Mouse (Mus musculus) limb, embryonic 10.5 days (tissue): ENCODE results near the gene Zfhx3. TPM values are rescaled to one million over a fixed set of nuclear protein-coding genes. Genes with fewer than 3 reads are reported as not detected.
A peak's percentile ranks its signal among the peaks of the same experiment; 100 is the strongest.

Experiments used
- DNase-seq: peaks from one replicate; pipeline ENCODE4 v3.0.0-alpha.2; 2017; ENCODE audit warnings: low spot score
- H3K27ac ChIP-seq: fragments of 300-500 bp; sonication (generic); 2 replicates; pipeline ENCODE4 v1.5.1; 2016; ENCODE audit warnings: mild to moderate bottlenecking
- H3K27me3 ChIP-seq: fragments of 300-500 bp; sonication (generic); 2 replicates; pipeline ENCODE4 v1.6.1; 2016; ENCODE audit warnings: low read depth, mild to moderate bottlenecking; ENCODE audit not compliant: poor library complexity, severe bottlenecking
- H3K36me3 ChIP-seq: fragments of 300-500 bp; sonication (generic); 2 replicates; pipeline ENCODE4 v1.6.1; 2016; ENCODE audit warnings: mild to moderate bottlenecking, moderate library complexity
- H3K4me1 ChIP-seq: fragments of 300-500 bp; sonication (generic); 2 replicates; pipeline ENCODE4 v1.6.1; 2016
- H3K4me3 ChIP-seq: fragments of 300-500 bp; sonication (generic); 2 replicates; pipeline ENCODE4 v1.5.1; 2016; ENCODE audit warnings: mild to moderate bottlenecking, moderate library complexity
- H3K9me3 ChIP-seq: fragments of 300-500 bp; sonication (generic); replicated peaks from 2 replicates; pipeline ENCODE4 v1.6.1; 2016; ENCODE audit warnings: mild to moderate bottlenecking
- WGBS: fragments of 180-500 bp; shearing (Covaris S2); methylation state at CpG from one replicate; pipeline ENCODE4 v1.1.7; 2016; 5-methylcytosine and 5-hydroxymethylcytosine counted together
- polyA plus RNA-seq: library from polyadenylated mRNA; unstranded; fragments of >200 nt; fragmentation: Nextera tagmentation; extraction: Ambion mirVana; gene quantifications from 2 replicates; pipeline ENCODE4 v1.2.1, GENCODE M21; 2016

Zfhx3 gene
- polyA plus RNA-seq, 1 experiment from 2014 or later: 28.1 TPM

DNA sequence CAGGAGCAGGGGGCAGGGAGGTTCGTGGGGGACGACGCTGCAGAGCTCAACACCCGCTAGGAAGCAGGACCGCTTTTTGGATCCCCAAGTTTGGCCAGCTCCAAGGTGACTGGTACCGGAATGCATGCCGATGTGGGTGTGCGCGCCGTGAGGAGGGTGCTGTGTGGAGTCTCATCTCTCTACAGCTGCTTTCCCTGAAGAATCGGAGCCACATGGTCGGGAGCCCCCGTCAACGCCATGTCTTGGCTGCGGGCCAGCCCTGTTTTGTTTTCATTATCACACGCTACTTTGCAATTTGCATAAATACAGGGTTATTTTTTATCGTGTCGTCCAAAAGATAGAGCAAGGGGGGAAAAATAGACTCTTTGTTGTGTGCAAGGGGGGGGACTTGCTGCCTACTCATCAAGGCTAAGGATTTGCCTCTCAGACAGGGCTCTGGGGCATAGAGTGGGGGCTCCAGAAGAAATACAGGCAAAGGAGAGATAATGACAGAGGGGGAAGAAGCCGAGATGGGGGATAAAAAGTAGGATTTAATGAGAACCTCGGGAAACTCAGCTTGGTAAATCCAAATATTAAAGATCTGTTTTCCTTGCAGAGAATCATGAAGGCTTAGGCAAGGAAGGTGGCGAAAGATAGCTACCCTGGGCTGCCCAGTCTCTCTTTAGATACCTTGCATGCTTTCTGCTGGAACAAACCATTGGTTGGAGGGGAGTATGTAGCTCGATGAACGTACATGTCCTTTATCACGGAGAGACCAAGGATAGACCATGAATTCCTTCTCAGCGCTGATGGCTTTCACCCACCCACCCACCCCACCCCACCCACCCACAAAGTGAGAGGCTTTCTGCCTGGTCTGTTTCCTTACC, 595.5 kb downstream of the Zfhx3 start:
- DNase-seq: no peak

DNA sequence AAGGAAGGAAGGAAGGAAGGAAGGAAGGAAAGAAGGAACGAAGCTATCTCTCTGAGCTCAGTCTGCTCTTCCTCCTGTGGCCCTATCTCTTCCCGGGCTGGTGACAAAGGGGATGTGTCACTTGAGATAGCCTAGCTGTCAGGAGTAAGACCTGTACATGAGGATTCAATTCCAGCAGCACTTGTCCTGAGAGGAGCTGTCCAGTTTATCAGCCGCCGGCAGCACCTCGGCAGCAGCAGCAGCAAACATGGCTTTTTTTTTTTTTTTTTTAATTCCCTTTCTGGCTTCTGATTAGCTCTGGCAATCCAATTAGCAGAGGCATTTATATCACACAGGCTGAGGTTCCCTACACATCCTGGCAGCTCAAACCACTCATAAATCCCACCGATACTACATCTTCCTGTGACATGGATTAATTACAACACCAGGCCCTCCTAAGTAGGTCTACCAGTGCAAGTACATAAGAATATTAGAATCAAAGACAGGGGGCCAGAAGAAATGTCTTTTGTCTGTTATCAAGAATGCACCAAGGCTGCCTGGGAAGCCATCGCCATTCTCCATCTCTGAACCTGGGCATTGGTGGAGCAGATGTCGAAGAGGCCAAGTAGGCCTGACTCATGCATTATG, 596.6 kb downstream of the Zfhx3 start:
- H3K27ac ChIP-seq: no peak overlapping the region
- no peak overlapping the region for H3K4me3 ChIP-seq
- WGBS: 61% methylated on average over 8 of the region's 8 CpGs
- H3K4me1 ChIP-seq: no peaks in the 10 kb centered on the region; the same call in 1 of the 2 replicates
- no peak for DNase-seq
- no peaks in the 10 kb centered on the region for H3K36me3 ChIP-seq
- no peaks in the 10 kb centered on the region for H3K9me3 ChIP-seq
- no peaks in the 10 kb centered on the region for H3K27me3 ChIP-seq

More for the DNA sequence above, 595.5 kb downstream of the Zfhx3 start:
- Histone ChIP-seq H3K4me1 (peaks cover 5% of the 10 kb centered on the region), H3K9me3 (no peaks in the 10 kb centered on the region), H3K36me3 (no peaks in the 10 kb centered on the region), H3K4me3 (no peak overlapping the region), H3K27ac (no peak overlapping the region), H3K27me3 (no peaks in the 10 kb centered on the region)
- WGBS: 91% methylated on average over 25 of the region's 25 CpGs

- Histone ChIP-seq H3K4me3 (no peak overlapping the region), H3K27me3 (no peaks in the 10 kb centered on the region), H3K9me3 (no peaks in the 10 kb centered on the region), H3K36me3 (no peaks in the 10 kb centered on the region), H3K27ac (peak overlapping the region; percentile 75), H3K4me1 (peaks cover 46% of the 10 kb centered on the region)
- 33% methylated on average over 8 of the region's 8 CpGs for WGBS
- DNase-seq: peak; percentile 84
These were observed 610.1 kb downstream of the Zfhx3 start for GRCm38 (mm10) chr8:108552518-108552917.

GRCm38 (mm10) chr8:108553808-108554577, 611.5 kb downstream of the Zfhx3 start:
- DNase-seq: no peak
- no peaks in the 10 kb centered on the region for H3K36me3 ChIP-seq
- no peak overlapping the region for H3K4me3 ChIP-seq
- H3K27ac ChIP-seq: peak overlapping the region; percentile 68
- no peaks in the 10 kb centered on the region for H3K27me3 ChIP-seq
- no peaks in the 10 kb centered on the region for H3K9me3 ChIP-seq
- WGBS: 88% methylated on average over 11 of the region's 11 CpGs
- peaks cover 39% of the 10 kb centered on the region for H3K4me1 ChIP-seq

DNA sequence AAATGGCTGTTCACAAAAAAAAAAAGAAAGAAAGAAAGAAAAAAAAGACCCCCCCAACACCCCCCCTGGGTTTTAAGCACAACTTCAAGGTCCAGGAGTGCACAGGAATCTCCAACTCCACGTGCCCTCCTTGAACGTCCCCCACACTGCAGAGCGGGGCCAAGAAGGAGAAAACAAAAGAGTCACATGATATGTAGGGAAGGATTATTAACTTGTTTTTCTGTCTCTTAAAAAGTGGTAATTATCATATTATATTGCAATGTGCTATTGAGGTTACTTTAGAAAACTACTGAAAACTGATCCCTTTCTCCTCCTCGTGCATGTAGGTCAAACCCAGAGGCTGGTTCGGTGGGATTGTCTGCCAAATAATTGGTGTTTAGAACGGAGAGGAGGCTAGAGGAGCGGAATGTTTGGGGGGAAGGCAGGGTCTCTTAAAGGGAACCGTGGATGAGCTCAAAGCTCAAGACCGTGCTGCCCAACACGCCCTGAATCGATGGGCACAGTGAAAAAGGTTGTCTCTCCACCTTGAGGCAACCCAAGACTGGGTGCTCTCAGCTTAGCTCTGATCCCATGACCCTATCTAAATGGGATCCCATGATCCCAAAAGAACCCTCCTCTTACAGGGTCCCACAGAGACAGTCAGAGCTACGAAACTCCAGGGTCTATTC, 612.3 kb downstream of the Zfhx3 start:
- Histone ChIP-seq H3K9me3 (no peaks in the 10 kb centered on the region), H3K4me3 (no peak overlapping the region), H3K27me3 (no peaks in the 10 kb centered on the region), H3K4me1 (peaks cover 39% of the 10 kb centered on the region), H3K27ac (peak overlapping the region; percentile 68; the same call in 1 of the 2 replicates), H3K36me3 (no peaks in the 10 kb centered on the region)
- no peak for DNase-seq
- 86% methylated on average over 12 of the region's 12 CpGs for WGBS

DNA sequence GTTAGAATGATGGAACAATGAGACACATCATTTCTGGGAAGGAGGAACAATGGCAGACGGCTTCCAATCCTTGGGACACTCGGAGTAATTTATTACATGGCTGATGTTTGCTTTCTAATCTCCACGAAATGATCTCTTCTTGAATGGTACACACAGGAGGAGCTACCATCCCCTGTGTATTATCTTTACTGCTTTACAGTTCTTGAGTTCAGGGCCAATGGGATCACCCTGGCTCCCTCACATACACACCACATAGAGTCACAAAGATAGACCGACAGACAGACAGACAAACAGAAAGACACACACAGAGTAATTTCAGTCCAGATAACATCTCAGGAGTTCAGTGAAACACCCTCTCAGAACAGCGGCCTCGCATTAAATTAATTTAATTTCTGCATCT, 621.0 kb downstream of the Zfhx3 start:
- 89% methylated on average over 6 of the region's 6 CpGs for WGBS
- Histone ChIP-seq H3K27ac (no peak overlapping the region), H3K4me3 (no peak overlapping the region), H3K27me3 (no peaks in the 10 kb centered on the region), H3K36me3 (no peaks in the 10 kb centered on the region), H3K9me3 (no peaks in the 10 kb centered on the region), H3K4me1 (peaks cover 11% of the 10 kb centered on the region; the same call in 1 of the 2 replicates)
- DNase-seq: no peak

DNA sequence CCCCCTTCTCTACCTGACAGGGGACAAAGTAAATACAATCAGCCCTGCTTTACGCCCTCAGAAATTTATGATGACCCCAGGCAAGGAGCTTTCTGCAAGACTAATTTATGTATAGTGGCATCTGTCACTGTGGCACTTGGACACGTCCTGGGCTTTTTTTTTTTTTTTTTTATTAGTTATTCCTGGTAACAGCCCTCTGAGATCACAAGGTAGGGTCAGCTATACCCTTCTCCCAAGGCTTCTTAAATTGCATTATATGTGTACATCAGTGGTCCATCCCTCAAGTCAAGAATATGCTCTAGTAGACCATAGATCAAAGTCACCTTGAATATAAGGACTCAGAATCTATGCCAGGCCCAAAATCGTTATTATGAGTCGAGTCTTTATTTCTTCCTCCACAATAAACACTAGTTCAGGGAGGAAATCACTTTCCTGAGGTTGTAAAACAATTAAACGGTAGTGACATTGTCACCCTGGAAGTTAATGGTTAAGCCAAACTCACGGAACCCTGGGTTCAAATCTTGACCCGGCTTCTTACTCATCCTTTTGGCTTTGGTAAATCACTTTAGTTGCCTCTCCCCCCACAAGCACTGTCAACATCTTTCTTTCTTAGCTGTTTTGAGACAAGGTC, 621.6 kb downstream of the Zfhx3 start:
- Histone ChIP-seq H3K9me3 (no peaks in the 10 kb centered on the region), H3K4me3 (no peak overlapping the region), H3K27me3 (no peaks in the 10 kb centered on the region), H3K36me3 (no peaks in the 10 kb centered on the region), H3K4me1 (peaks cover 11% of the 10 kb centered on the region; the same call in 1 of the 2 replicates), H3K27ac (no peak overlapping the region)
- no peak for DNase-seq
- WGBS: 56% methylated on average over 7 of the region's 7 CpGs

GRCm38 (mm10) chr8:108566035-108566434, 623.6 kb downstream of the Zfhx3 start:
- H3K4me3 ChIP-seq: no peak overlapping the region
- H3K36me3 ChIP-seq: no peaks in the 10 kb centered on the region
- no peak overlapping the region for H3K27ac ChIP-seq
- H3K27me3 ChIP-seq: no peaks in the 10 kb centered on the region
- no peaks in the 10 kb centered on the region for H3K9me3 ChIP-seq
- 81% methylated on average over 12 of the region's 12 CpGs for WGBS
- DNase-seq: no peak
- H3K4me1 ChIP-seq: peaks cover 11% of the 10 kb centered on the region; the same call in 1 of the 2 replicates

DNA sequence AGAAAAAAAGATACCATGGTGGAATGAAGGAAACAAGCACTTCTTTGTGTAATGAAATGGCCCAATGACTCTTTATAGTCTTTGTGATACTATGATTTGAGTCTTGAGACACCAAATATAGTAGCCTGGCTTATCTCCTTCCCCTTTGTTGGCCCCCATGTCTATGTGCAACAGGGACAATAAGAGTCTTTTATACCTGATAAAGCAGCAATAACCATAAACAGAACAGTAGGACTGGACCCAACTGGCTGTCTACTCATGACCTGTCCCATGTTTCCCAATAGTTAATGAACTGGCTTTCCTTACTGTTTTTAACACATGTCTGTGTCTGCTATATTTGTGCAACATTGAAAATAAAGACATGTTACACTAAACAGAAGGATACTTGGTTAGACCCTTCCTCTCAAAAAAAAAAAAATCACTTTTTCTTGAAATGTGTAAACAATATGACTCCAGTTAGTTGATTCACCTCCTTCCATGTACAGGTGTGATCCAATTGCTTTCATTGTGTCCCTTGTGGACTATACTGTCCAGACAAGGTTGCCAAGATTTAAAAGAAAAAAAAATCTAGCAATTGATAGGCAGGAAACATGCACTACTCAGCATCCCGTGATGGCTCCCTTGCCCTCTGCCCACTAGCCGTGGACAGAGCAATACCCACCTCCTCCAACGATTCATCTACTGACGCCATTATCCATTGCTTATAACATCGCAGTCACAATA, 631.0 kb downstream of the Zfhx3 start:
- peaks cover 14% of the 10 kb centered on the region for H3K4me1 ChIP-seq
- no peaks in the 10 kb centered on the region for H3K9me3 ChIP-seq
- H3K27ac ChIP-seq: no peak overlapping the region
- 90% methylated on average over 5 of the region's 5 CpGs for WGBS
- H3K27me3 ChIP-seq: peaks cover 15% of the 10 kb centered on the region; the same call in 1 of the 2 replicates
- H3K36me3 ChIP-seq: no peaks in the 10 kb centered on the region
- DNase-seq: no peak
- H3K4me3 ChIP-seq: no peak overlapping the region

- Histone ChIP-seq H3K9me3 (no peaks in the 10 kb centered on the region), H3K36me3 (no peaks in the 10 kb centered on the region), H3K27me3 (peaks cover 15% of the 10 kb centered on the region; the same call in 1 of the 2 replicates), H3K27ac (no peak overlapping the region), H3K4me3 (no peak overlapping the region), H3K4me1 (peaks cover 20% of the 10 kb centered on the region)
- 35% methylated on average over 7 of the region's 7 CpGs for WGBS
- DNase-seq: peak; percentile 57
These were observed 631.7 kb downstream of the Zfhx3 start for GRCm38 (mm10) chr8:108574101-108574500.

DNA sequence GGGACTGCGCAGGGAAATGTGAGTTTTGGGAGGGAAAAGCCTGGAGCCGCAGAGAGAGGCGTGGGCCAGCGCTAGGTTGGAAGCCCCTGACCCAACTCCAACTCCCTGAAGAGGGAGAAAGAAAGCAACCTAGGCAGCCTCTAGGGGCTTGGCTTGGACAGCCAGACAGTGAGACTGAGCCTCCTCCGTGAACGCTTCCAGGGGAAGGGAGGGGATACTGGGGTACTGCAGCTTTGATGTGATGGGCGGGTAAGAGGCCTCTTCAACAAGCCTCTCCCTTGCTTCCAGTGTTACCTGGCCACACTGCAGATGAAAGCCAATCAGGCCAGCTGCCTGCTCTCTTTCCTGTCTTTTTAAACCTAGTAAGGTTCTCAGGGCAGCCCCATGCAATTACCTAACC, 635.1 kb downstream of the Zfhx3 start:
- WGBS: 15% methylated on average over 7 of the region's 7 CpGs
- H3K4me3 ChIP-seq: no peak overlapping the region
- peaks cover 23% of the 10 kb centered on the region; the same call in 1 of the 2 replicates for H3K27me3 ChIP-seq
- 0 out of 2 replicates have a peak overlapping the region, but pooled peaks have one; percentile 32 for H3K27ac ChIP-seq
- H3K9me3 ChIP-seq: no peaks in the 10 kb centered on the region
- H3K4me1 ChIP-seq: peaks cover 29% of the 10 kb centered on the region
- H3K36me3 ChIP-seq: no peaks in the 10 kb centered on the region
- peak; percentile 40 for DNase-seq
